Mouse (Mus musculus): ENCODE results near the gene Hoxb9.

Gene Hoxb9

DNA sequence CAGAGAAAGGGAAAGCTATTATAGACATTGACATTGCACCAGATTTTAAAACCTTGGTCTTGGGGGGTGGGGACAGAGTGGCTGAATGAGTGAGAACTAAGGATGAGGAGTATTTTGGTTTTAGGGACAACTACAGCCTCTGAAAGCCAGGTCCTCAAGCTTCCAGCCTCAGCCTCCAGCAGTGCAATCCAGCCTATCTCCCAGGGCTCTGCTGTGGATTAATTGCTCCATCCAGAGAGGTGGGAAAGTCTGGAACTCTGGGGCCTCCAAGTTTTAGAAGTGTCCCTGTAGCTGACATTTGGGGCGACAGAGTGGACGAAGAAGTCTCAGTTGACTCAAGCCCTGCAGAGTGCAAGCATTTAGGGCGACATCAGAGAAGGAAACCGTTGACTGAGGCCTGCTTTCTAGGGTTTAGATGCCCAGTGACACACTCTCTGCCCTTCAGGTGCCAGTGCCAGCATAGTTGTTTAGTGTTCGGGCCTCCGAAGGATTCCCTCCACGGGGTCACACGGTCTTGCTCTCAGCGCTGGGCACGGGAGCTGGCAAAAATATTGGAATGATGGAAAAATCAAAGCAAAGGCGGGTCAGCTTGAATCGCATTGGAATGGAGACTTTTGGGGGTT lies 42.7 kb downstream of the Hoxb9 start:
- DNase-seq (ENCODE audit: low read depth, low spot score): no peak

DNA sequence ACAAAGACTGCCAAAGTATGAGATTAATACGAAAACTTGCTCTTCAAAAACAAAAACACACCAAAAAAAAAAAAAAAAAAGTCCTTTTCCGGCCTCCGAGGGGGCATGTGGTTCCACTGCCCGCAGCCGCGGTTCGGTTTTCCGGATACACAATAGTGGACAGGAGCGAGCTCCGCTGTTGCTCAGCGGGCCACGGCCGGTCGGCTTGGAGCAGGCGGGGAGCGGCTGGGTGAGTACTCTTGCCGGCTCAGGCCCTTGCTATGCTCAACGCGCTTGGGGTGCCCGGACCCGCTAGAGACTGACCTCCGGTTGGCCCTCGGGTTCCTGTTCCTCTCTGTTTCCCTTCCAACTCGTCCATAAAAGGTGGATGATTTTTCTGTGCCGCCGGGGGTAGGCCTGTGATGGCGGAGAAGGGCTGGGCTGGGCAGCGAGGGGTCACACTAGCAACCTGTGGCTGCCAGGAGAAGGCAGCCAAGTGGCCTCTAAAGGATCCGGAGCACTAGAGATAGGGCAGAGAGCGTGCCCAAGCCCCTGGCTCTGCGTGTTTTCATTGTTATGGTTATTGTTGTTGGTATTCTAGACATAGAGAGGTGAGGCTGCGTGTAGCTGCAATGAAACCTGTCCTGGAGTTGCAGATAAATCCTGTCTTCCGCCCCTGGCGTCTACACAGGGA lies 43.5 kb downstream of the Hoxb9 start:
- DNase-seq (ENCODE audit: low read depth, low spot score): no peak

DNA sequence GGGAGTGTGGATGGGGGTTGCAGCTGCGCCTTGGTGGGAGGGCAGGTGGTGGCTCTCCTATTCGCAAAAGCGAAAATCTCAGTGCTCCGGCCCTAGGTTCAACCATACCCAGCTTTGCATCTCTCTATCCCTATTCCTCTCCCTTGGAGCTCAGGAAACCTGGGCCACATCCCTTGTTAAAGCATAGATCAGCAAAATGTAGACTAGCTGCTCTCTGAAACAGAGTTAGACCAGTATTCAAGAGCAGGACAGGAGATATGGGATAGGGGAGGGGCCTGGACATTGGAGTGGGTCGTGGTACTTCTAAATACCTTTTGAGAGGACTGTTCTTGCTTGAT lies 44.1 kb downstream of the Hoxb9 start:
- no peak for DNase-seq (ENCODE audit: low read depth, low spot score)

DNA sequence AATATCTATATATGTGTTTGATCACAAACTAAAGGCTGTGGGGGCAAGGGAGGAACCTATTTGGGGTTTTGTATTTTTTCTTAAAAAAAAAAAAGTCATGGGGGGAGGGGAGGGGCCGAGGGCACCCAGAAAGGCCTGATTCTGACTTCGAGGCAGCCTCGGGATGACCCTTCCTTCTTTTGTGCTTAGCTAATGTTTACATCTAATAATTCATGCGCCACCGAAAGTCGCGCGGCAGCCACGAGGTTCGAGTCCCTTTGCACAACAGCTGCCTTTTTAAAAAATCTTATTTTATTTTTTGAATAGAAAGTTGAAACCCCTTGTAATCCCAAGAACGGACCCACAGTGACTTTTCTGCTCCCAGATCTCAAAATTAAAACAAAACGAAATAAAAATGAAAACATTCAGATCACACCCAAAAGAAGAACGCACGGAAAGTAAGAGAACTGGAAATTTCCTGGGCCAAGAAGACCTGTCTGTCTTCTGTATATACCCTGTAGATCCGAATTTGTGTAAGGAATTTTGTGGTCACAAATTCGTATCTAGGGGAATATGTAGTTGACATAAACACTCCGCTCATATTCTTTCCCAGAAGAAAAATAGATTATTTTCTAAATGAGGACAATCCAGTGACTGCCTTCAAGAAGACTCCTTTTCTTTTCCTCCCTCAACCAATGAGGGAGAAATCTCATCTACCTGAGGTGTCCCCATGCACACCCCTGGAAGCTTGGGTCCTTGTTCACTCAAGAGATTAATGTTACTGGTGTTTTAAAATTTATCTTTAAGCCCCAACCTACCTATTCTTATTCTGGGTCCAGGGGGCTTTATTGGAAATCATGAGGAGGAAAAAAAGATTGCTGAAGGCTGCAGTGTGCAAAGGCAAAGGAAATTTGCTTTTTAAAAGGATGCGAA lies 45.7 kb downstream of the Hoxb9 start:
- DNase-seq (ENCODE audit: low read depth, low spot score): no peak

DNA sequence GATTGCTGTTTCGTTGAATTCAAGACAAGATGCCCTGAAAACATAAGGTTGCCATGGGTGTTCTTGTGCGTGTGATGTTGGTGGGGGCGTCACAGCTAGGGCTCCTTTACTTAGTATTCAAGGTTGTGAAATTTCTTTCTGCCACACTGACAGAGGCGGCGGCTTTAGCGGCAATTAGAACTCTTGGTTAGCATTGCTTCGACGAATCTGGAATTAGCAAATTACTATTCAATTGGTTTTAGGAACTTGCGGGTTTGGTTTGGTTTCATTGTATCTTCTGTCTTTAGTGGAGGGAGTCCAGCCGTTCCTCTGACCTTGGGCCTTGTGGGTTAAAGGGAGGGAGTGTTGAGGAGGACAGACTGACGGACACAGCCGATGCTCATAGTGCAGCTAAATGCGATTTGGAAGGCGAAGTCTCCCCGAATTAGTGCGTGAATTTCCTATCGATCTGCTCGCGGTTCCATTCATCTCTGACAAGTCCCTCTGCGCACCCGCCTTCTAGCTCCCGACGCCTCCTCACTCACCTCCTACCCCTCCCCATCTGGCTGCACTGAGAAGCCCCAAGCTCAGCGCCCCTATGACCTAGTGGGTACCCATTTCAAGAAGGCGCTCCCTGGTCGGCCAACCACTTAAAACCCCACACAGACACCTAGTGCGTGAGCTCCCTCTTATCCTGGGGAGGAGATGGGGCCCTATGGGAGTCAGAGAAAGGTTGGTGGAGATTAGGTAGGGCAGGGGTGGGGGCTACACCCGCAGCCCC lies 46.5 kb downstream of the Hoxb9 start, which contains the start of gene Hoxb4:
TSS of gene Hoxb4 (plus strand) at position 660 of the 760 bp plus-strand sequence.
- no peak for DNase-seq (ENCODE audit: low read depth, low spot score)

DNA sequence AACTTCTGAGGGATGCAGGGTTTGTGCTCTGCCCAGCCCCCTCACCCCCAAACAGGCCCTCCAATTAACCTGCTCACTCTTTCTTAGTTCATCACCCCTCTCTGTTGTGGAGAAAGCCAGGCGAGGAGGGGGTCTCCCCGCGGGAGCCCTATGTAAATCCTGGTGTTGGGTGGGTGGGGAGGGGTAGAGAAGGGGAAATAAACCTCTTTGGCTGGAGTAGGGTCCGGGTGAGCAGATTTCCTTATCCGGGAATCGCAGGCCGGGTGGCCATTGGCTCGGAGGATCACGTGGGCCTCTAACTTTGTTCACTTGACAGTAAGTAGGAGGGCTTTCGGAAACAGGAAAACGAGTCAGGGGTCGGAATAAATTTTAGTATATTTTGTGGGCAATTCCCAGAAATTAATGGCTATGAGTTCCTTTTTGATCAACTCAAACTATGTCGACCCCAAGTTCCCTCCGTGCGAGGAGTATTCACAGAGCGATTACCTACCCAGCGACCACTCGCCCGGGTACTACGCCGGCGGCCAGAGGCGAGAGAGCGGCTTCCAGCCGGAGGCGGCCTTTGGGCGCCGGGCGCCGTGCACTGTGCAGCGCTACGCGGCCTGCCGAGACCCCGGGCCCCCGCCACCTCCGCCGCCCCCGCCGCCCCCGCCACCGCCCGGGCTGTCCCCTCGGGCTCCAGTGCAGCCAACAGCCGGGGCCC lies 47.3 kb downstream of the Hoxb9 start:
- no peak for DNase-seq (ENCODE audit: low read depth, low spot score)

DNA sequence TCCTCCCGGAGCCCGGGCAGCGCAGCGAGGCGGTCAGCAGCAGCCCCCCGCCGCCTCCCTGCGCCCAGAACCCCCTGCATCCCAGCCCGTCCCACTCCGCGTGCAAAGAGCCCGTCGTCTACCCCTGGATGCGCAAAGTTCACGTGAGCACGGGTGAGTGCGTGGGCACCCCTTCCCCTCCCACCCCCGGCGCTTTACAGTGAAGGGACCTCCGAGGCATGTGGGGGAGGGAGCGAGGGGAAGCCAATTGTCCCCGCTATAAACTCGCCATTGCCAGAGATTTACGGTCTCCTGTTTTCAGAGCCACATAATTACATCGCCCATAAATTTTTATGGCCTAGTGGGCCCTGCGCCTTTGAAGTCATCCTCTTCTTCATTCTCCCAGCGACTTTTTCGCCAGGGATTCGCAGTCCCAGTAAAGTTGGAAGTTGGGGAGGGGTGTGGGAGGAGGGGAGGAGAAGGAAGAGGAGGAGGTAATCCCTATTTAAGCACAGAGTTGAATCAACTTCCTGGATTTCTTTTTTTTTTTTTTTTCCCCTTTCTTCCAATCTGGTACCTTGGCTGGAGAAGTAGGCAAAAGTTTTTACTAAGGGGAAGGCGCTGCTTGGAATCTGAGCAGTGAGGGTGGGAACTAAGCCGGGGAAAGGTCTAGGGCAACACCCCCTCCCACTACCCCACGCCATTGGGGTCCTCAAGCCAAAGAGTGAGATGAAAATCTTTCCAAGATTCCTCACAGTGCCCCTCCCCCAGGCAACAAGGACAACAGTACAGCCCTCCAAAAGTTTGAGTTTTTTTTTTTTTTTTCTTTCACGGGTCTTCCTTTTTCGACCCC lies 48.0 kb downstream of the Hoxb9 start:
- no peak for DNase-seq (ENCODE audit: low read depth, low spot score)

DNA sequence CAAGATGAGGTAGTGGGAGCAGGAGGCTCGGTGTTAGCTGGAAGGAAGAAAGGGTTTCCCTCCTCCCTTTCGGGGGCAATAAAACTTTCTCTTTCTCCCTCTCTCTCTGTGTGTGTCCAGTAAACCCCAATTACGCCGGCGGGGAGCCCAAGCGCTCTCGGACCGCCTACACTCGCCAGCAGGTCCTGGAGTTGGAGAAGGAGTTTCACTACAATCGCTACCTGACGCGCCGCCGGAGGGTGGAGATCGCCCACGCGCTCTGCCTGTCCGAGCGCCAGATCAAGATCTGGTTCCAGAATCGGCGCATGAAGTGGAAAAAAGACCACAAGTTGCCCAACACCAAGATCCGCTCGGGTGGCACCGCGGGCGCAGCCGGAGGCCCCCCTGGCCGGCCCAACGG lies 48.7 kb downstream of the Hoxb9 start:
- DNase-seq (ENCODE audit: low read depth, low spot score): no peak

DNA sequence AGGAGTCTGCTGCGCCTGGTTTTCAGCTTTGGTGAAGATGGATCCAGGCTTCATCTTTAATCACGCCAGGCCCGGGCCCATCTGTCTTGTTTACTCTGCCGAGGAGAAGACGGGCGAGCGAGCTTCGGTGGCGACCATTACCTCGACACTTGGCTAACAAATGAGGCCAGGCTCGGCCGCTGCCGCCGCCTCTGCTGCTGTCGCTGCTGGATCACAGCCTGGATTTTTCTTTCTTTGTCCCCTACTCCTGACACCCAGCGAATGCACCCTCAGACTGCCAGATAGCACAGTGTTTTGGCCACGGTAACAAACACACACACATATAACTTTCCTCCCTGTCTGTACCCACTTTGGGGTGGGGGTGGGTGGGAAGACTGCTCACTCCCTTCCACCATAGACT lies 49.4 kb downstream of the Hoxb9 start:
- DNase-seq (ENCODE audit: low read depth, low spot score): no peak

DNA sequence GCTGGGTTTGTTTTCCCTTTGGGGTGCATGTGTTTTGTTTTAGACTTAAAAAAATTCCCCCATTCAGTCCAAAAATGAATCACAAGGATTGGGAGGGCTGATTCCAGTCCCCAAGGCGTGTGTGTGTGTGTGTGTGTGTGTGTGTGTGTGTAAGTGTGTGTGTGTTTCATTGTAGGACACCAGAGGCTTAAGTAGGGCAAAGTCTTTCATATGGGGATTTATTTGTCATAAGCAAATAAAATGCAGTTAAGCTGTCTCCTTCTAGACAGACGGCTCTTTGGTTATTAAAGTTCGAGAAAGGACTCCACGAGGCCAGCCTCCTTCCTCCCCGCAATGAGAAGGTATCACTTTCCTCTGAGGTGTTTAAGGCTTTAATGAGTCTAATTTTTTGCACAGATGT lies 50.6 kb downstream of the Hoxb9 start:
- DNase-seq (ENCODE audit: low read depth, low spot score): no peak

DNA sequence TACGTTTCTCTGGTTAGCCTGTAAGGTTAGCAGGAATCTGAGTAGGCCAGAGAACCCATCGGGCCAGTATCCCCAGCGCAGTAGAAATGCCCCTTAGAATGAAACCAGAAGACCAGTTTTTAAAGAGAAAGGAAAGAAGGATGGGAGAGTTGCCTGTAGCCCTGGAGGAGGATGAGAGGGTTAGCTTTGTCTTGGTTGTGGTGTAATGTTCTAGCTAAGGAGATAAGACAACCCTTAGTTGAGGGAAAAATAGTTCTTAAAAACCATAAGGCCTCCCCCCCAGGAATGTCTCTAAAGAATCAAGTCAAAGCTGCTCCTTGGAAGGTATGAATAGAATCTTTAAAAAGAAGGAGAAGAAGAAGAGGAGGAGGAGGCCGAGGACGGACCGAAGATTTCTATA lies 51.5 kb downstream of the Hoxb9 start:
- DNase-seq (ENCODE audit: low read depth, low spot score): no peak

DNA sequence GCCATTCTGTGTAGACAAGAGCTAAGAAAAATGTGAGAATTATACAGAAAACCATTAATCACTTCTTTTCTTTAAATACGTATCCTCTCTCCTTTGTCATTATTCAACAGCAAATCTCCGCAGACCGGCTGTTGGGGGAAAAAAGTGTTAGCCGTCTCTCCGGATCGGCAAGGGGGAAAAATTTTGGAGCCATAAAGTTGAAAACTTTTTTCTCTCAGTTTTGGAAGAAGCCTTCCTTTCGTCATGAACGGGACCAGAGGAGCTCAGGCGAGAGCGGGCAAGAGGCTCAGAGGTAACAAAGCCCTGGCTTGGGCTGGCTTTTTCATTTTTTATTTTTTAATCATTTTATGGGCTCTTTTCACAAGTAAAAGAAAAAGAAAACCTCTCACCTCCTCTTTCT lies 51.9 kb downstream of the Hoxb9 start, which contains the start of gene Hoxb3:
TSS of gene Hoxb3 (plus strand) at position 173 of the 400 bp plus-strand sequence.
- no peak for DNase-seq (ENCODE audit: low read depth, low spot score)

DNA sequence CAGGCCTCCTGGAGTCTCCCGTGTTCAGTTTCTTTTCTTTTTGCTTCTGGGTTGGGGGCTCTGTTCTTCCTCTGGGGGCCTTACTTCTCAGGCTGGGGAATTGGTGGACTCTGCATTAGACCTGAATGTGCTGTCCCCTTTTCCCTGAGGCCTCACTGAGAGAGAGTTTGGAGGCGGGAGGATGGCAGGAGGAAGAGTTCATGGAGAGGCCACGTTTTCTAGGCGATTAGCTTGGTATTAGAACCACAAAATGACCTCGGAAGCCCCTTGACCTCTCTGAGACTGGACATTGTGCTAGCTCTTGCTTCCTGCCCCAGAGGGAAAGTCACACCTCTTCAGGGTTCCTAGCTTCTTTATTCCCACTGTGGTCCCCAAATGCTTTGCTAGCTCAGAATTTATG lies 52.9 kb downstream of the Hoxb9 start:
- DNase-seq (ENCODE audit: low read depth, low spot score): no peak

DNA sequence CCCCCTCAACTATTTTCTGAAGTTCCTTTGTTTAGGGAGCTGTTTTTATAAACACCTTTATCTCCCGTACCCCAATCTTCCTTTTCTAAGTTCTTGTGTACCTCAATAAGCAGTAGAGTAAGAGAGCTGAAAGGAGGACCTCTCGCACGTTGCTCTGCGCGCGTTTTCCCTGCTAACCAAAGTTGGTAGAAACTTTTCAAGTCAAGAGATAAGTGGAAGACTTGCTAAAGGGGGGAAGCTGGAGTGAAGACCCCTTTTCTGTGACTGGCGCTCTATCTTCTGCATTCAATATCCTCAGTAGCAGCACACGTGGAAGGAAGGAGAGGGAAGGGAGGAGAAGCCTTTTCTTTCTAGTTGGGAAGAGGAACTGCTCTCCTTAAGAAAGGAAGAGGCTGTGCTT lies 53.7 kb downstream of the Hoxb9 start:
- no peak for DNase-seq (ENCODE audit: low read depth, low spot score)

DNA sequence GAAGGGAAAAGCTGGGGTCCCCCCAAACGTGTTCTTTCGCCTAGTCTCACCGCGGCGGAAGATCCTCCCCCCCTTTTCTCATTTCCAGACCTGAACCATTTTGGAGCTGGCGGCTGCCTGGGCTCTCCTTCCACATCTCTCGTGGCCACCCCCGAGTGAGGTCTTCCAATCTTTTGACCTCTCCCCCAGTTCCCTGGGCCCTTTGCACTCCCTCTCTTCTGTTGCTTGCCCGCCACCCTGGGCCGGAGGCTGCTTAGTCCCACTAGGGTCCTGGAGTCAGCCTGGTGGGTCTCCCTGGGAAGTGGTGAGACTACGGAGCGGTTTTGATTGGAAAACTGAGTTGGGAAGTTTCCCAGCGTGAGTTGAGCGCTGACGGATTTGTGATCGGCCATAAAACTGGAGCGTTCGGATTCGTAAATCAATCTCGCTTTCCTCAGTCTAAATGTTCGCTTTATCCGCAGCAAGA lies 54.5 kb downstream of the Hoxb9 start:
- DNase-seq (ENCODE audit: low read depth, low spot score): no peak
